Mouse (Mus musculus): Measurements from ENCODE around the gene Cnga3. TPM values are rescaled to one million over a fixed set of nuclear protein-coding genes. Genes with fewer than 3 reads are reported as not detected.

The Cnga3 gene
- polyA plus RNA-seq, 1 experiment = not detected

DNA sequence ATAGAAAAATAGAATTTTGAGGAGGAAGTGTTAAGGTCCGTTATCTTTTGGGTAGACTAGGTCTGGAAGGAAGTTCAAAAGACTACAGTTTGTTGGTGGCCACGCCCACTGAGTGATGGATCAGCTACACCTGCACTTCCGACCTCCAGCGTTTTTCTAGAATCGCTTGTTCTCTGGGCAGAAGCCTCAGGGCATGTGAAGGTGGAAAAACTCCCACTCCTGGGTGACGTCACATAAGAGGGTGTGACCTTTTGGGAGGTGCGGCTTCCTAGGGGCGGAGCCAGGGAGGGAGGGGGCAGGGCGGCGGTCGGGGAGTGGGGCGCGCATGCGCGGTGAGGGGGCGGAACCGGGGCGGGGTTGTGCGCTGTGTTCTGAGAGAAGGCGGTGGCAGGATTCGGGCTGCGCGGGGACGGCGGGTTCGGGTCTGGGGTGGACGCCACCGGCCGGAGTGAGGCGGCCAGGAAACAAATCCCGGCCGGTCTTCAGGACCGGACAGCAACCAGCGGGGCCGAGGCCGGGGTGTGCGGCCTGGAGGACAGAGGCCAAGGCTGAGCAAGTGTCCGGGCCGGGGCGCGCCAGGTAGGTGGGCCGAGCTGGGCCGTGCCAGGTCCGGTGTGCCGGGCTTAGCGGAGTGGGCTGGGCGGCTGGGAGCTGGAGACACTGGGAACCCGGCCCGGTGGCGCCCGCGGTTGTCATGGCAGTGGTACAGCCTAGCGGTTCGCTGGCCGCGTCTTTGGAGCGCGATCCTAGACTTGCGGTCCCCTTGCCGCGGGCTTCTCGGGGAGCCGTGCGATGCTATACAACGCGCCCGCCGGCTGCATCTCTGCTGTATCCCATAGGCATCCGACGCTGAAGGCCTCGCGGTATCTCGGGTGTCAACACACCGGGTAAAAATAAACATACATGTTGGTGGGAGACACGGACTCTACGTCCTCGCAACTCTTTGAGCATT lies 85.6 kb downstream of the Cnga3 start, which contains the start of gene Inpp4a:
TSS of gene Inpp4a (plus strand) at position 326 of the 952 bp plus-strand sequence.
- TF ChIP-seq POLR2A (IDR thresholded peaks at IDR 0.05; ENCODE audit: insufficient read length, low read depth) (peak; percentile 70), POLR2AphosphoS2 (IDR thresholded peaks at IDR 0.05; ENCODE audit: insufficient read length, low read depth) (peak; percentile 71), SRF (IDR thresholded peaks at IDR 0.05; ENCODE audit: control insufficient read depth, insufficient read length, low read depth) (no peak)
- Histone ChIP-seq H3K4me3 (peak within 1 kb of the TSS; percentile 32), H3ac (ENCODE audit: control insufficient read depth, insufficient read length) (peak within 1 kb of the TSS; percentile 57), H3K4me2 (ENCODE audit: low read depth) (peak within 1 kb of the TSS; percentile 92), H3K27me3 (ENCODE audit: control insufficient read depth, insufficient read depth, insufficient read length) (no peaks in the 10 kb centered on the region), H3K79me2 (ENCODE audit: control insufficient read depth, insufficient read depth) (no peaks in the 10 kb centered on the region), H3K36me3 (ENCODE audit: control insufficient read depth, insufficient read depth) (no peaks in the 10 kb centered on the region)

DNA sequence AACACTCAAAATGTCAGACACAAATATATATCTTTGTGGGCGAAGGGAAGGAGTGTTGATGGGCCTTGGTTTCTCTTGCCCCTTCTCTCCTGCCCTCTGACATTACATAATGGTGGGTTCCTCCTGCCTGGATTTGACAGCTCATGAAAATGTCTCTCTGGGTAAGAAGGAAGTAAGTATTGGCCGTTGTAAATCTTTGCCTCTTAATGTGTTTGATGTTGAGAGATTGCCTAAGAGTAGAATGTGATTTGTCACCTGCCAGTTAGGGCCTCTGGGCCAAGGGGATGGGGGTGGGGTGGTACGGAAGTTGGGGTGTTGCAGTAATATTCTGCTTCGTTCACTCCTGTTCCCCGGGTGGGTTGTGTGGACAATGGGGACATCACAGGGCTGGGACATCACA lies 86.4 kb downstream of the Cnga3 start:
- Histone ChIP-seq H3ac (ENCODE audit: control insufficient read depth, insufficient read length) (peak overlapping the region; percentile 57), H3K79me2 (ENCODE audit: control insufficient read depth, insufficient read depth) (no peaks in the 10 kb centered on the region), H3K4me2 (ENCODE audit: low read depth) (peak overlapping the region; percentile 92), H3K36me3 (ENCODE audit: control insufficient read depth, insufficient read depth) (no peaks in the 10 kb centered on the region), H3K27me3 (ENCODE audit: control insufficient read depth, insufficient read depth, insufficient read length) (no peaks in the 10 kb centered on the region), H3K4me3 (peak overlapping the region; percentile 32)
- TF ChIP-seq MYOD1 (IDR thresholded peaks at IDR 0.05; ENCODE audit: control insufficient read depth in 1 of 3, insufficient read length in 2 of 3, low read depth in 2 of 3) = no peak
- no peak for TF ChIP-seq TCF3 (IDR thresholded peaks at IDR 0.05; ENCODE audit: insufficient read length, low read depth)
- TF ChIP-seq TCF12 (IDR thresholded peaks at IDR 0.05; ENCODE audit: insufficient read depth, poor library complexity, severe bottlenecking) = no peak
- no peak for TF ChIP-seq E2F4 (IDR thresholded peaks at IDR 0.05; ENCODE audit: insufficient read depth)
- TF ChIP-seq SRF (IDR thresholded peaks at IDR 0.05; ENCODE audit: control insufficient read depth, insufficient read length, low read depth) = no peak
- no peak for TF ChIP-seq USF1 (IDR thresholded peaks at IDR 0.05; ENCODE audit: low read depth)
- no peak for TF ChIP-seq POLR2A (IDR thresholded peaks at IDR 0.05; ENCODE audit: insufficient read length, low read depth)
- no peak for TF ChIP-seq MYOG (IDR thresholded peaks at IDR 0.05; ENCODE audit: control insufficient read depth in 1 of 3, insufficient read depth in 1 of 3, insufficient read length in 2 of 3, low read depth in 2 of 3)
- no peak for TF ChIP-seq MAX (IDR thresholded peaks at IDR 0.05; ENCODE audit: low read depth)
- no peak for TF ChIP-seq REST (IDR thresholded peaks at IDR 0.05; ENCODE audit: insufficient read depth, insufficient read length)
- TF ChIP-seq POLR2AphosphoS2 (IDR thresholded peaks at IDR 0.05; ENCODE audit: insufficient read length, low read depth) = no peak
- no peak for TF ChIP-seq CEBPB (IDR thresholded peaks at IDR 0.05; ENCODE audit: insufficient read depth, poor library complexity, severe bottlenecking)

DNA sequence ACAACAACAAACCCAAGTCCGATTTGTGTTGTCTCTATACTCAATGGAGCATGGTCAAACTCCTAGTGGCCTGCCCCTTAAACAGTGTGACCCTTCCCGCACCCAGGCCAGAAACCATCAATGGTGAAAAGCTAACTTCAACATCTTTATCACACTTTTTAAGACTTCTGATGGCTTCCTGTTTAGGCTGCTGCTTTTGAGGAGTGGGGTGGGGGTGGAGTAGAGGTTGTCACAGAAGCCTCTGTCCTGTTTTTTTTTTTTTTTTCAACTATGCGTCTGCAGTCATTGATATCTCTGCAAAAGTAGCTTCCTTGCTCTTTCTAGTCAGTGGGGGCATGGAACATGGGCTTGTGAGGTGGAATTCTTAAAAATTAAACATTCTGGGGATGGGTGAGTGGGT lies 88.6 kb downstream of the Cnga3 start:
- no peak overlapping the region for H3K4me3 ChIP-seq
- H3ac ChIP-seq (ENCODE audit: control insufficient read depth, insufficient read length) = no peak overlapping the region
- no peaks in the 10 kb centered on the region for H3K79me2 ChIP-seq (ENCODE audit: control insufficient read depth, insufficient read depth)
- no peaks in the 10 kb centered on the region for H3K36me3 ChIP-seq (ENCODE audit: control insufficient read depth, insufficient read depth)
- no peak overlapping the region for H3K4me2 ChIP-seq (ENCODE audit: low read depth)
- no peaks in the 10 kb centered on the region for H3K27me3 ChIP-seq (ENCODE audit: control insufficient read depth, insufficient read depth, insufficient read length)
- TF ChIP-seq SRF (IDR thresholded peaks at IDR 0.05; ENCODE audit: control insufficient read depth, insufficient read length, low read depth) (no peak), POLR2A (IDR thresholded peaks at IDR 0.05; ENCODE audit: insufficient read length, low read depth) (no peak), REST (IDR thresholded peaks at IDR 0.05; ENCODE audit: insufficient read depth, insufficient read length) (no peak), CEBPB (IDR thresholded peaks at IDR 0.05; ENCODE audit: insufficient read depth, poor library complexity, severe bottlenecking) (no peak), E2F4 (IDR thresholded peaks at IDR 0.05; ENCODE audit: insufficient read depth) (no peak), TCF3 (IDR thresholded peaks at IDR 0.05; ENCODE audit: insufficient read length, low read depth) (no peak), USF1 (IDR thresholded peaks at IDR 0.05; ENCODE audit: low read depth) (no peak), TCF12 (IDR thresholded peaks at IDR 0.05; ENCODE audit: insufficient read depth, poor library complexity, severe bottlenecking) (no peak), POLR2AphosphoS2 (IDR thresholded peaks at IDR 0.05; ENCODE audit: insufficient read length, low read depth) (no peak), MYOD1 (IDR thresholded peaks at IDR 0.05; ENCODE audit: control insufficient read depth in 1 of 3, insufficient read length in 2 of 3, low read depth in 2 of 3) (no peak), MAX (IDR thresholded peaks at IDR 0.05; ENCODE audit: low read depth) (no peak), MYOG (IDR thresholded peaks at IDR 0.05; ENCODE audit: control insufficient read depth in 1 of 3, insufficient read depth in 1 of 3, insufficient read length in 2 of 3, low read depth in 2 of 3) (no peak)

DNA sequence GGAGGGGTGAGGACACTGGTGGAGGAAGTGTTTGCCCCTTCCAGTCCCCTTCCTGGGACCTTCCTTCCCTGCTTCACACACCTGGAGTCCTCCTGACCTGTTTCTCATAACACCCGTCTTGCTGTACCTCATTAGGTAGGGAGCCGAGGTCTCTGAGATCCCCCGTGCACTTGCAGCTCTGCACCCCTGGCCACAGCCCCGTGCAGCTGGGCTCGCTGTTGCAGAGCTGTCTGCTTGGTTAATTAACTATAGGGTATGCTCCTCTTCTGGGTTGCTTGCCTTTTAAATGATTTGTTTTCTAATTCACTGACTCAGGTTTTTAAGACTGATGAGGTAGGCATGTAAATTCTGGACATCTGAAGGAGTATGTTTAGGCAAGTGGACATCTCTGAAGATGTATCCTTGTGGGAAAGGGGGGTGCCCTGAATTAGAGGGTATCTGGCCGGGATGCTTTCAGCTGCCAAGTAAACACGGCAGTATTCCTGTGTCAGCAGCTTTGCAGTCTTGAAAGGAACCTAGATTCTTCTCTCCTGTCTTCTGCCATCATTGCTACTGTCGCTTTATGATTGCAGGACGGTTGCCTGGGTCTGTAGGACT lies 91.6 kb downstream of the Cnga3 start:
- H3K27me3 ChIP-seq (ENCODE audit: control insufficient read depth, insufficient read depth, insufficient read length) = no peaks in the 10 kb centered on the region
- H3K4me2 ChIP-seq (ENCODE audit: low read depth) = no peak overlapping the region
- no peak overlapping the region for H3ac ChIP-seq (ENCODE audit: control insufficient read depth, insufficient read length)
- no peaks in the 10 kb centered on the region for H3K79me2 ChIP-seq (ENCODE audit: control insufficient read depth, insufficient read depth)
- no peaks in the 10 kb centered on the region for H3K36me3 ChIP-seq (ENCODE audit: control insufficient read depth, insufficient read depth)
- TF ChIP-seq REST (IDR thresholded peaks at IDR 0.05; ENCODE audit: insufficient read depth, insufficient read length) (no peak), CEBPB (IDR thresholded peaks at IDR 0.05; ENCODE audit: insufficient read depth, poor library complexity, severe bottlenecking) (no peak), TCF12 (IDR thresholded peaks at IDR 0.05; ENCODE audit: insufficient read depth, poor library complexity, severe bottlenecking) (no peak), USF1 (IDR thresholded peaks at IDR 0.05; ENCODE audit: low read depth) (no peak), TCF3 (IDR thresholded peaks at IDR 0.05; ENCODE audit: insufficient read length, low read depth) (no peak), POLR2AphosphoS2 (IDR thresholded peaks at IDR 0.05; ENCODE audit: insufficient read length, low read depth) (no peak)
- no peak overlapping the region for H3K4me3 ChIP-seq

Measured in myocyte (in vitro differentiated cells).